Mouse (Mus musculus) E14TG2a.4 (cell line): ENCODE results near the gene Olfr548-ps1.
"Not testable (repeated sequence)": the region's sequence is repeated elsewhere in the genome, so short reads cannot be mapped to it uniquely, and the experiment has no call there.

Experiments
- CTCF ChIP-seq: conservative IDR thresholded peaks from 2 replicates; pipeline ENCODE4 v1.5.1; 2014; ENCODE audit warnings: low read length
- NANOG ChIP-seq: IDR thresholded peaks from 2 replicates; pipeline ENCODE4 v1.6.1; 2014; ENCODE audit warnings: borderline replicate concordance, low read length, mixed read lengths
- POU5F1 ChIP-seq: IDR thresholded peaks from 2 replicates; pipeline ENCODE4 v1.6.1; 2014; ENCODE audit warnings: low read length, borderline replicate concordance

- not testable (repeated sequence) for TF ChIP-seq CTCF, NANOG, POU5F1
These were observed 46.3 kb upstream of the Olfr548-ps1 start for GRCm38 (mm10) chr7:102494416-102494815.
